Mouse (Mus musculus): ENCODE measurements around the gene Nyap2. TPM values are rescaled to one million over a fixed set of nuclear protein-coding genes. Genes with fewer than 3 reads are reported as not detected.

The Nyap2 gene
- polyA plus RNA-seq, 1 experiment = 0.03 TPM

- WGBS = 87% methylated on average over 1 of the region's 1 CpGs
- no peak overlapping the region for H3K27ac ChIP-seq (ENCODE audit: control insufficient read depth, insufficient read depth, low read length)
- no peaks in the 10 kb centered on the region for H3K36me3 ChIP-seq (ENCODE audit: control insufficient read depth, insufficient read depth, low read length)
- peaks cover 2% of the 10 kb centered on the region; the same call in 1 of the 2 replicates for H3K4me1 ChIP-seq (replicated peaks; ENCODE audit: control insufficient read depth, insufficient read depth, low read length)
- H3K27me3 ChIP-seq (ENCODE audit: control insufficient read depth, insufficient read depth, low read length) = no peaks in the 10 kb centered on the region
- no peak for DNase-seq
- H3K4me3 ChIP-seq (ENCODE audit: control insufficient read depth, insufficient read depth, low read length) = no peak overlapping the region
- TF ChIP-seq CTCF (IDR thresholded peaks at IDR 0.05; ENCODE audit: borderline replicate concordance, control insufficient read depth, extremely low read depth, insufficient read depth, low read length, poor library complexity) (no peak), POLR2A (IDR thresholded peaks at IDR 0.05; ENCODE audit: control insufficient read depth, extremely low read depth, insufficient read depth, low read length, poor library complexity) (no peak)
Observed at GRCm38 (mm10) chr1:81173303-81173702, 96.6 kb downstream of the Nyap2 start.

GRCm38 (mm10) chr1:81179725-81180124, 103.0 kb downstream of the Nyap2 start:
- no peaks in the 10 kb centered on the region for H3K36me3 ChIP-seq (ENCODE audit: control insufficient read depth, insufficient read depth, low read length)
- no peak for DNase-seq
- 98% methylated on average over 4 of the region's 4 CpGs for WGBS
- H3K4me1 ChIP-seq (replicated peaks; ENCODE audit: control insufficient read depth, insufficient read depth, low read length) = peaks cover 2% of the 10 kb centered on the region; the same call in 1 of the 2 replicates
- TF ChIP-seq POLR2A (IDR thresholded peaks at IDR 0.05; ENCODE audit: control insufficient read depth, extremely low read depth, insufficient read depth, low read length, poor library complexity) (no peak), CTCF (IDR thresholded peaks at IDR 0.05; ENCODE audit: borderline replicate concordance, control insufficient read depth, extremely low read depth, insufficient read depth, low read length, poor library complexity) (no peak)
- H3K4me3 ChIP-seq (ENCODE audit: control insufficient read depth, insufficient read depth, low read length) = no peak overlapping the region
- H3K27ac ChIP-seq (ENCODE audit: control insufficient read depth, insufficient read depth, low read length) = no peak overlapping the region
- no peaks in the 10 kb centered on the region for H3K27me3 ChIP-seq (ENCODE audit: control insufficient read depth, insufficient read depth, low read length)

- Histone ChIP-seq H3K4me1 (replicated peaks; ENCODE audit: control insufficient read depth, insufficient read depth, low read length) (no peaks in the 10 kb centered on the region), H3K27me3 (ENCODE audit: control insufficient read depth, insufficient read depth, low read length) (no peaks in the 10 kb centered on the region), H3K4me3 (ENCODE audit: control insufficient read depth, insufficient read depth, low read length) (no peak overlapping the region), H3K36me3 (ENCODE audit: control insufficient read depth, insufficient read depth, low read length) (no peaks in the 10 kb centered on the region), H3K27ac (ENCODE audit: control insufficient read depth, insufficient read depth, low read length) (no peak overlapping the region)
- no peak for DNase-seq
- TF ChIP-seq CTCF (IDR thresholded peaks at IDR 0.05; ENCODE audit: borderline replicate concordance, control insufficient read depth, extremely low read depth, insufficient read depth, low read length, poor library complexity) = no peak
- no peak for TF ChIP-seq POLR2A (IDR thresholded peaks at IDR 0.05; ENCODE audit: control insufficient read depth, extremely low read depth, insufficient read depth, low read length, poor library complexity)
- 83% methylated on average over 3 of the region's 3 CpGs for WGBS
Observed at GRCm38 (mm10) chr1:81180686-81181085, 103.9 kb downstream of the Nyap2 start.

GRCm38 (mm10) chr1:81209536-81209935, 132.8 kb downstream of the Nyap2 start:
- H3K36me3 ChIP-seq (ENCODE audit: control insufficient read depth, insufficient read depth, low read length) = no peaks in the 10 kb centered on the region
- TF ChIP-seq CTCF (IDR thresholded peaks at IDR 0.05; ENCODE audit: borderline replicate concordance, control insufficient read depth, extremely low read depth, insufficient read depth, low read length, poor library complexity) (no peak), POLR2A (IDR thresholded peaks at IDR 0.05; ENCODE audit: control insufficient read depth, extremely low read depth, insufficient read depth, low read length, poor library complexity) (no peak)
- WGBS = 93% methylated on average over 2 of the region's 2 CpGs
- H3K4me3 ChIP-seq (ENCODE audit: control insufficient read depth, insufficient read depth, low read length) = no peak overlapping the region
- no peaks in the 10 kb centered on the region for H3K27me3 ChIP-seq (ENCODE audit: control insufficient read depth, insufficient read depth, low read length)
- no peak overlapping the region for H3K27ac ChIP-seq (ENCODE audit: control insufficient read depth, insufficient read depth, low read length)
- H3K4me1 ChIP-seq (replicated peaks; ENCODE audit: control insufficient read depth, insufficient read depth, low read length) = no peaks in the 10 kb centered on the region
- no peak for DNase-seq

GRCm38 (mm10) chr1:81211491-81211890, 134.7 kb downstream of the Nyap2 start:
- WGBS = 89% methylated on average over 4 of the region's 4 CpGs

GRCm38 (mm10) chr1:81219790-81220189, 143.0 kb downstream of the Nyap2 start:
- no peak for DNase-seq
- H3K27me3 ChIP-seq (ENCODE audit: control insufficient read depth, insufficient read depth, low read length) = no peaks in the 10 kb centered on the region
- H3K36me3 ChIP-seq (ENCODE audit: control insufficient read depth, insufficient read depth, low read length) = no peaks in the 10 kb centered on the region
- no peaks in the 10 kb centered on the region for H3K4me1 ChIP-seq (replicated peaks; ENCODE audit: control insufficient read depth, insufficient read depth, low read length)
- no peak overlapping the region for H3K4me3 ChIP-seq (ENCODE audit: control insufficient read depth, insufficient read depth, low read length)
- WGBS = 86% methylated on average over 1 of the region's 1 CpGs
- TF ChIP-seq POLR2A (IDR thresholded peaks at IDR 0.05; ENCODE audit: control insufficient read depth, extremely low read depth, insufficient read depth, low read length, poor library complexity) = no peak
- TF ChIP-seq CTCF (IDR thresholded peaks at IDR 0.05; ENCODE audit: borderline replicate concordance, control insufficient read depth, extremely low read depth, insufficient read depth, low read length, poor library complexity) = no peak
- no peak overlapping the region for H3K27ac ChIP-seq (ENCODE audit: control insufficient read depth, insufficient read depth, low read length)

More at GRCm38 (mm10) chr1:81211491-81211890, 134.7 kb downstream of the Nyap2 start:
- Histone ChIP-seq H3K27me3 (ENCODE audit: control insufficient read depth, insufficient read depth, low read length) (no peaks in the 10 kb centered on the region), H3K27ac (ENCODE audit: control insufficient read depth, insufficient read depth, low read length) (no peak overlapping the region), H3K4me3 (ENCODE audit: control insufficient read depth, insufficient read depth, low read length) (no peak overlapping the region), H3K36me3 (ENCODE audit: control insufficient read depth, insufficient read depth, low read length) (no peaks in the 10 kb centered on the region), H3K4me1 (replicated peaks; ENCODE audit: control insufficient read depth, insufficient read depth, low read length) (no peaks in the 10 kb centered on the region)
- TF ChIP-seq CTCF (IDR thresholded peaks at IDR 0.05; ENCODE audit: borderline replicate concordance, control insufficient read depth, extremely low read depth, insufficient read depth, low read length, poor library complexity) (no peak), POLR2A (IDR thresholded peaks at IDR 0.05; ENCODE audit: control insufficient read depth, extremely low read depth, insufficient read depth, low read length, poor library complexity) (no peak)
- no peak for DNase-seq

All from thymus, adult 2 months (tissue).